Mouse (Mus musculus) ES-E14 (cell line): Measurements from ENCODE around the gene Snrpg.

Source experiments
- ZC3H11A ChIP-seq: IDR thresholded peaks from 2 replicates; pipeline ENCODE4 v1.6.1; 2012; ENCODE audit warnings: low read depth, mild to moderate bottlenecking, inconsistent platforms, low read length, borderline replicate concordance
- ZNF384 ChIP-seq: IDR thresholded peaks from 2 replicates; pipeline ENCODE4 v1.6.1; 2012; ENCODE audit warnings: low read depth, low read length, inconsistent platforms

GRCm38 (mm10) chr6:86419239-86419638 lies 48.1 kb downstream of the Snrpg start:
- TF ChIP-seq ZNF384: no peak
- TF ChIP-seq ZC3H11A: no peak
